Mouse (Mus musculus) liver, postnatal 0 days (tissue): ENCODE measurements around the gene Ctnnbip1.

ENCODE experiments used
- CTCF ChIP-seq: sonication (generic); IDR thresholded peaks from 2 replicates; pipeline ENCODE4 v1.5.1; 2016; ENCODE audit warnings: antibody characterized with exemption, low read depth
- EP300 ChIP-seq: IDR thresholded peaks from 2 replicates; pipeline ENCODE4 v1.6.1; 2016; ENCODE audit warnings: antibody characterized with exemption, low read depth, mild to moderate bottlenecking

DNA sequence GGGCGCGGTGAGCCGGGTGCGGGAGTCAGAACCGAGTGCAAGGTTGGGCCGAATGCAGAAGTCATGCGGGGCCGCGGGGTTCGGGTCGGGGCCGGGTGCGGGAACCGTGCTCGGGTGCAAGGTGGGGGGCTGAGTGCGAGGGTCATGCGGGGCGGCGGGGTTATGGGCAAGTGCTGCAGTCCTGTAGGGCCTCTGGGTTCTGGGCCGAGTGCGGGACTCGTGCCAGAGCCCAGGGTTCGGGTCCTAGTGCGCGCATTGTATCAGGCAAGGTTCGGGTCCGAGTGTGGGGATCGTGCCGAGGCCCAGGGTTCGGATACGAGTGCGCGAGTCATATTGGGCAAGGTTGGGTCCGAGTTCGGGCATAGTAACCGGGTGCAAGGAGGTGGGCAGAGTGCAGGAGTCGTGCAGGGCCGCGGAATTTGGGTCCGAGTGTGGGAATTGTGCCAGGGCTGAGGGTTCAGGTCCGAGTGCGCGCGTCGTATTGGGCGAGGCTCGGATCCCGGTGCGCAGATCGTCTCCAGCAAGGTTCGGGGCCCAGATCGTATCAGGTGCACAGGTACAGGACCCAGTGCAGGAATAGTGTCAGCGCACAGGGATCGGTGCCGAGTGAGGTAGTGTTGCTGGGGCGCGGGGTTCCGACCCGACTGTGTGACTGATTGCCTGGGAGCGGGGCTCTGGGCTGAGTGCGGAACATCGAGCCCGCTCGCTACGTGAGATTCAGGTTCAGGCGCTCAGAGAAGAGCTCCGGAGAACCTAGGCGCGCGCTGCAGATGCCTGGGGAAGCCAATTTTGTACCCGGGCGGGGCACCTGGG lies 69.0 kb downstream of the Ctnnbip1 start:
- no peak for TF ChIP-seq CTCF
- no peak for TF ChIP-seq EP300
